Mouse (Mus musculus) left cerebral cortex, adult 18-20 months (tissue): Measurements from ENCODE around the gene Ctsh. TPM values are rescaled to one million over a fixed set of nuclear protein-coding genes. Genes with fewer than 3 reads are reported as not detected.
"Not testable (repeated sequence)": the region's sequence is repeated elsewhere in the genome, so short reads cannot be mapped to it uniquely, and the experiment has no call there.

ENCODE experiments used
- DNase-seq, 2 experiments: peaks; one replicate each; pipeline ENCODE4 v3.0.0; 2021 to 2022; ENCODE audit warnings: low spot score in 2 of 2, mixed read lengths in 1 of 2
- long read RNA-seq, 2 experiments: library from polyadenylated mRNA; stranded (forward); transcript quantifications; one replicate each; pipeline ENCODE4 v2.0.0; 2021
- total RNA-seq, 2 experiments: library from RNA; stranded (reverse); gene quantifications; 2 replicates each; pipeline ENCODE4 v1.2.3; 2021

Ctsh gene
- 10 to 100 TPM; 21.6 to 23.0 TPM for total RNA-seq
- long read RNA-seq, experiment 1, transcript Ctsh-201 (12 exons, 1,617 nt): major isoform, 15 of 20 reads
- long read RNA-seq, experiment 1, partial matches to known transcripts: 1 of 20 reads
- long read RNA-seq, experiment 1, other reads (novel, unspliced or antisense): 3 of 20 reads
- long read RNA-seq, experiment 2, transcript Ctsh-201 (12 exons, 1,617 nt): major isoform, 11 of 12 reads
- long read RNA-seq, experiment 2, partial matches to known transcripts: 0 of 12 reads
- long read RNA-seq, experiment 2, other reads (novel, unspliced or antisense): 0 of 12 reads

DNA sequence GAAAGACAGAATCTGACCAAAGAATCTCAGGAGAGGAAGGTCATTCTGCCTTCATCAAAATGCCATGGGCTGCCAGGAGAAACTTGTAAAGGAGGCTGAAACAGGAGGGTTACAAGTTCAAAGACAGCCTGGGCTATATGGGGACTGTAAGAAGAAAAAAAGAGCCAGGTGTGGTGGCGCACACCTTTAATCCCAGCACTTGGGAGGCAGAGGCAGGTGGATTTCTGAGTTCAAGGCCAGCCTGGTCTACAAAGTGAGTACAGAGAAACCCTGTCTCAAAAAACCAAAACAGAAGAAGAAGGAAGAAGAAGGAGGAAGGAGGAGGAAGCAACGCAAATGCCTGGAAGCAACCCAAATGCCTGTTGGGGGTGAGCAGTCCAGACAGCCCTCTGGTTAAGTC lies at the start of gene Ctsh:
Ctsh (plus strand) TSS at position 301 of the 400 bp plus-strand sequence.
- DNase-seq: no peak

DNA sequence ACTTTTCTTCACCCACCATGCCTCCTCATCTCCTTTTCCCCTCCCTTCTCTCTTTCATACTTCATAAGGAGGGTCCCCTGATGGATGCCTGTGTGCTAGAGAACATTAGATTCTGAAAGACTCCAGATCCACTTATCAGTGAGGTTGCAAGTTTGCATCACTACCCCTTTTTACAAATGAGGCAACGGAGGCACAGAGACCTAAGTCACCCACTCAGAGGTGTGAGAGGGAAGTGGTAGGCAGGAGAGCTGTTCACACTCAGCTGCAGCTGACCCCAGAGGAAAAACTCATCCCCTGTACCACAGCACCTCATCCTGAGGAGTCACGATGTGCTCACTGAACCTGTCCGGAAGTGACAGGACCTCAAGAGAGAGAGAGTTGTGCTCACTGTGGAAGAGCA lies 47.5 kb upstream of the Ctsh start:
- no peak for DNase-seq

DNA sequence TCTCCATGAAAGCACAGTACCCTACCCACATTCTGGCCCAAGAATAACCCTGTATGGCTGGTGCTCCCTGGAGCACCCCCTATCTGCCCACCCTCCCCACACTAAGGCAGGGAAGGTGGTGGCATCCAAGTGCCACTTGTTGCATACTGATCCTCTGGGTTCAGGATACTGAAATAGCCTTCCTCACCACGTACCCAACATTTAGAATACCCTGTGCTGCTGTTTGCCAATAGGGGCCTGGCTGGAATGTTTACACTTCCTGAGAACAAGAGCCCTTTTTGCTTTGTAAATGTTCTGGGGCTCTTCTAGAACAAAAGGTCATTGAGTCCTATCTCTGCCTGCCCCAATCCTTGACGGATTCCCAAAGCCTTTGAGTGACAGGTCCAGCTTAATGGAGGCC lies 46.9 kb upstream of the Ctsh start:
- no peak for DNase-seq

GRCm38 (mm10) chr9:90008138-90008537 lies 45.8 kb upstream of the Ctsh start:
- no peak for DNase-seq

GRCm38 (mm10) chr9:90011849-90012248 lies 42.1 kb upstream of the Ctsh start:
- DNase-seq: no peak

GRCm38 (mm10) chr9:90014649-90015048 lies 39.3 kb upstream of the Ctsh start:
- no peak for DNase-seq

DNA sequence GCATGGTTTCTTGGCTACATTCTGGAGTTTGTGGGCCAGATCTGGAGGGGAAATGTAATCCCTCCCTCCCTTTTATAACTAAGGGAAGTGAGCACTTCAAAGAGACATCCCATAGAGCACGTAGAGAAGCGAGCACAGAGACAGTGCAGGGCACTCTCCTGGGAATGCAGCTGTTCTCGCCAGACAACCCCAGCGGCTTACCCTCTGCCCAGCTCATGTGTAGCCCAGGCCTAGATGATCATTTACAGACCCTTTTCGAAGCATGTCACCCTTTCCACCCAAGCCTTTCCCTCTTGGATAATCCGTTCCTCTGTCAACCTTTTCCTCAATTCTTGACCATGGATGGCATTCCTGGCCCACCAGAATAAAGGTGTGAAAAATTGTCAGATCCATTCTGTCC lies 37.7 kb upstream of the Ctsh start:
- no peak for DNase-seq

DNA sequence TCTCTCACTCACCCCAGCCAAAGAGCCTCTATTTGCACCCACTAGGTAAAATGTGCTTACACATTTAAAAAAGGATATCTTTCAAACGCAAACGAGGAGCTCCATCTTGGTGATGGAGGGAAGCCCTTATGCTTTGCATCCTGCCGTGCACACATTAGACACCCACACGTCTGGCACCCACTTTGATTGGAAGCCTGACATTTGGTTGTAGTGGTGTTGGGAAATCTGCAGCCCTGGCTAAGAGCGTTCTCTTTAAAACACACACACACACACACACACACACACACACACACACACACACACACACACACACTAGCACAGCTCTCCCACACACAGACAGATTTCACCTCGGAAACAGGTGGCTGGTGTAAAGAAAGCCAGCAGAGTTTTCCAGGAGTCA lies 33.1 kb upstream of the Ctsh start:
- peak; percentile 21 to 60 for DNase-seq

GRCm38 (mm10) chr9:90021442-90021841 lies 32.5 kb upstream of the Ctsh start:
- no peak for DNase-seq

- DNase-seq: no peak
Measured at GRCm38 (mm10) chr9:90027709-90028108, 26.2 kb upstream of the Ctsh start.

GRCm38 (mm10) chr9:90033922-90034321 lies 20.0 kb upstream of the Ctsh start:
- no peak for DNase-seq

- DNase-seq: no peak
Measured at GRCm38 (mm10) chr9:90035168-90035567, 18.8 kb upstream of the Ctsh start.

DNA sequence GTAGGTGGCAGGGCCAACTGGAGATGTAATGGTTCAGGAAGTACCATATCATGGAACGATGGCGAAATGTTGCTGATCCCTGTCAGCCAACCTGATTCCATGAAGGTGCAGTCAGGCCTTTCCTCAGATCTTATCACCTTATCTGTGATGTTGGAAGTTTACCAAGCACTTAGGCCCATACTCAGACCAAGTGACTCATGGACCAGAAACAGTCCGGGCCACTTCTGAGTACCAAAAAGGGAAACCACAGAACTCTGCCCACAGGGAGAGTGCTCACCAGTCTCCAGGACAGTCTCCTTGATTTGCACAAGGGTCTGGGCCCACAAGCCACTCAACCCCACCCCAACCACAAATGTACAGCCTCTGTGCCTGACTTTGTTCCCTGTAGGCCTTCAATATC lies 18.2 kb upstream of the Ctsh start:
- DNase-seq: no peak

- no peak for DNase-seq
Measured at GRCm38 (mm10) chr9:90036313-90036712, 17.6 kb upstream of the Ctsh start.

GRCm38 (mm10) chr9:90038535-90038934 lies 15.4 kb upstream of the Ctsh start:
- no peak for DNase-seq

DNA sequence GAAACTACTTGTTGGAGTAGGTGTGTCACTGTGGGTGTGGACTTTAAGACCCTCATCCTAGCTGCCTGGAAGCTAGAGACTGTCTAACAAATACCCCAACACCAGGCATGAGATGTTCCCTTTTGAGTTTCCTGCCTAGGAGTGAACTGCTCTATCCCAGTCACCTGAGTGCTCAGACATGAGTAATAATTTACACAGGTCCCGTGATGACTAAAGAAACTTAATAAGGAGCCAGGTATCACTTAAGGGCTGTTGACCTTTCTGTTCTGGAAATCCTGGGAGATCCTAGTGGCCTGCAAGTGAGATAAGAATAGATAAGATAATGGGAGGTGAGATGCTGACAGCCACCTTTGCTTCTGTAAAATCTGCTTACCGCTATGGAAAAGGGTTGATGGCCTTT lies 13.0 kb upstream of the Ctsh start:
- DNase-seq: no peak

DNA sequence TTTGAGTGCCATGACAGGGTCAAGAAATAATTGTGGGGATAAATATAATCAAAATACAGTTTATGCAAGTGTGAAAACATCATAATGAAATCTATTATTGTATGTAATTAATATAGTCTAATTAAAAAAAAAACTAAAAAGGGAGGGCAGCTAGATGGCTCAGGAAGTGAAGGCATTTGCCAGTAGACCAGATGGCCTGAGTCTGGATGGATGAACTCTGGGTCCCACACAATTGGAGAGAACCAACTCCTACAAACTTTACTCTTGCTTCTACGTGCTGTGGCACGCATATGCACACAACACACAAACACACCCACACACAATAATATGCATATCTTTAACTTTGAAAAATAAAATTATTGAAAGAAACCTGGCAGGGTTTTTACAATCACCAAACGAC lies 12.4 kb upstream of the Ctsh start:
- no peak for DNase-seq

DNA sequence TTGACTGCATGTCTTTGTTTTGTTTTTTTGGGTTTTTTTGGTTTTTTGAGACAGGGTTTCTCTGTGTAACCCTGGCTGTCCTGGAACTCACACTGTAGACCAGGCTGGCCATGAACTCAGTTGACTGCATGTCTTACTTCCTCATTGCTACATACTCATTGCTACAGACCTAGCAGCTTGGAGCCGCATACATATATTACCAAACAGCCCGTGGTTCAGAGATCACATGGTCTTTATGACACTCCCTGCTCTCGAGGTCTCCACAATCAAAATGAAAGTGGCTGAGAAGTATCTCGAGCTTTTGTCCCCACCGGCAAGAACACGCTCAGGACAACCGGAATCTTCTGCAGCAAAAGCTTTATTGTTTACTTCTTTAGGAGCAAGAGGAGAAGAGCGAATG lies 11.0 kb upstream of the Ctsh start:
- not testable (repeated sequence) for DNase-seq

- DNase-seq: no peak
Measured at GRCm38 (mm10) chr9:90045191-90045590, 8.8 kb upstream of the Ctsh start.

GRCm38 (mm10) chr9:90047937-90048627 lies 5.9 kb upstream of the Ctsh start:
- no peak for DNase-seq

DNA sequence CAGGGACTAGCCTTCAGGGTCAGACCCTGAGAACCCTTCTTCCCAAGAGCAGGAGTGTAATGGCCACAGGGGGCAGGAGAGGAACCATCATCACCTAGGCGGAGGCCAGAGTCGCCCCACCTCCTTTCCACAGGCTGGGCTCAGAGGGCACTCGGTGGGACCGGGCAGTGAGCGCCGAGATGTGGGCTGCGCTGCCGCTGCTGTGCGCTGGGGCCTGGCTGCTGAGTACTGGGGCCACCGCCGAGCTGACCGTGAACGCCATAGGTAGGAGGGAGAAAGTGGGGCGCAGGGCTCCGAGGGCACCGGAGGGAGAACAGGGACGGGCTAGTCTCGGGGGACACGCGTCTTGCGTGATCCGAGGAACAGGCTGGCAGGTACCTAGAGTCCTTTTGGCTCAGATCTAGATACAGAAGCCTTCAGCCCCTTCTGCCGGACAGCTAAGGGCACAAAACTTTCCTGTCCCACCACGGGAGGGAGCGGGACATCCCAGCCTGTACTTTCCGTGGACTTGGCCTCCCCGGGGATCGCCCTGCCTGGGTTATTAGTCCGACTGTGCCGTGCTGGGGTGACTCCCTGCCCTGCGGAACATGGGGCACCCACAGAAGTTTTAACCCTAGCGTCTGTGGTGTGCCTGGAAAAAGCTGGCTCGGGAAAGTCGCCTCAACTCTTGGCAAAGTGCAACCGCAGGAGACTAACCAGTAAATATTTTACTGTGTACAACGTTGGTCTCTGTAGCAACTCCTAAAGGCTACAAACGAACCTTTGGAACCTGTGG lies 606 bp downstream of the Ctsh start:
- DNase-seq: peak in 1 of 2 experiments; percentile 6

DNA sequence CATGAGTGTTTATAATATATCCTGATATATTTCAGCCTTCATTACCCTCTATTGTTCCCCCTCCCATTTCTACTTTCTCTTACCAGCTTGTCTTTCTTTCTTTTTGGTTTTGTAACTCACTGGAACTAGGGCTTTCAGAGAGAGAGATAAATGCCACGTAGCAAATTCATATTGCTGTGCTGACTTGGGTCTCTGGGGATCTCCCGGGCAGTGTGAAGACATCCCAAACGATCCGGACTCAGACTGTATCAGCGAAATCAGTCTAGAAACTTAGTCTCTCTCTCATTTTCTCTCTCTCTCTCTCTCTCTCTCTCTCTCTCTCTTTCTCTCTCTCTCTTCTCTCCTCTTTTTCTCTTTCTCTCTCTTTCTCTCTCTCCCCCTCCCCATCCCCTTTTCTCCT lies 1.5 kb downstream of the Ctsh start:
- no peak for DNase-seq
